Mouse (Mus musculus): ENCODE data around the gene Fabp1. TPM values are rescaled to one million over a fixed set of nuclear protein-coding genes. Genes with fewer than 3 reads are reported as not detected.

Gene Fabp1
- total and polyA plus RNA-seq, 3 experiments, result not detected

- Histone ChIP-seq H3K4me3 (no peak overlapping the region), H3K27me3 (ENCODE audit: control insufficient read depth, insufficient read depth, low read length) (no peaks in the 10 kb centered on the region), H3K79me2 (replicated peaks; ENCODE audit: control insufficient read depth, insufficient read depth, low read length) (no peaks in the 10 kb centered on the region), H3K36me3 (ENCODE audit: control insufficient read depth, insufficient read depth, low read length) (no peaks in the 10 kb centered on the region), H3K9ac (ENCODE audit: low read depth, low read length) (no peak overlapping the region), H3K4me1 (ENCODE audit: control insufficient read depth, insufficient read depth, low read length) (no peaks in the 10 kb centered on the region), H3K27ac (no peak overlapping the region)
- intact Hi-C loops (cut with DNase I), result no loop called here
- no peak for TF ChIP-seq CTCF (IDR thresholded peaks at IDR 0.05)
- no peak for TF ChIP-seq POLR2A (IDR thresholded peaks at IDR 0.05; ENCODE audit: insufficient read depth, low read depth, low read length)
- no peak for TF ChIP-seq EP300 (IDR thresholded peaks at IDR 0.05; ENCODE audit: insufficient read depth, low read depth, low read length)
- WGBS, result 95% methylated on average over 3 of the region's 3 CpGs
- DNase-seq, result no peak
Observed at GRCm38 (mm10) chr6:71212471-71212870, 12.8 kb downstream of the Fabp1 start.

GRCm38 (mm10) chr6:71221501-71221900, 21.9 kb downstream of the Fabp1 start:
- no peak for DNase-seq
- Histone ChIP-seq H3K36me3 (ENCODE audit: control insufficient read depth, insufficient read depth, low read length) (no peaks in the 10 kb centered on the region), H3K4me1 (ENCODE audit: control insufficient read depth, insufficient read depth, low read length) (no peaks in the 10 kb centered on the region; the same call in none of the 2 replicates), H3K27me3 (ENCODE audit: control insufficient read depth, insufficient read depth, low read length) (no peaks in the 10 kb centered on the region), H3K79me2 (replicated peaks; ENCODE audit: control insufficient read depth, insufficient read depth, low read length) (no peaks in the 10 kb centered on the region), H3K4me3 (no peak overlapping the region), H3K9ac (ENCODE audit: low read depth, low read length) (no peak overlapping the region), H3K27ac (no peak overlapping the region)
- intact Hi-C loops (cut with DNase I), result no loop called here
- TF ChIP-seq EP300 (IDR thresholded peaks at IDR 0.05; ENCODE audit: insufficient read depth, low read depth, low read length), result no peak
- TF ChIP-seq POLR2A (IDR thresholded peaks at IDR 0.05; ENCODE audit: insufficient read depth, low read depth, low read length), result no peak
- no peak for TF ChIP-seq CTCF (IDR thresholded peaks at IDR 0.05)
- 71% methylated on average over 4 of the region's 4 CpGs for WGBS

GRCm38 (mm10) chr6:71224184-71224943, 24.7 kb downstream of the Fabp1 start:
- DNase-seq, result no peak

GRCm38 (mm10) chr6:71226544-71226943, 26.9 kb downstream of the Fabp1 start:
- no peak overlapping the region for H3K4me3 ChIP-seq
- intact Hi-C loops (cut with DNase I), result no loop called here
- no peaks in the 10 kb centered on the region; the same call in none of the 2 replicates for H3K4me1 ChIP-seq (ENCODE audit: control insufficient read depth, insufficient read depth, low read length)
- TF ChIP-seq CTCF (IDR thresholded peaks at IDR 0.05) (no peak), POLR2A (IDR thresholded peaks at IDR 0.05; ENCODE audit: insufficient read depth, low read depth, low read length) (no peak), EP300 (IDR thresholded peaks at IDR 0.05; ENCODE audit: insufficient read depth, low read depth, low read length) (no peak)
- DNase-seq, result no peak
- H3K27me3 ChIP-seq (ENCODE audit: control insufficient read depth, insufficient read depth, low read length), result no peaks in the 10 kb centered on the region
- H3K36me3 ChIP-seq (ENCODE audit: control insufficient read depth, insufficient read depth, low read length), result peaks cover 2% of the 10 kb centered on the region
- H3K79me2 ChIP-seq (replicated peaks; ENCODE audit: control insufficient read depth, insufficient read depth, low read length), result no peaks in the 10 kb centered on the region
- no peak overlapping the region for H3K9ac ChIP-seq (ENCODE audit: low read depth, low read length)
- WGBS, result 44% methylated on average over 6 of the region's 6 CpGs
- H3K27ac ChIP-seq, result no peak overlapping the region

More at GRCm38 (mm10) chr6:71224184-71224943, 24.7 kb downstream of the Fabp1 start:
- Histone ChIP-seq H3K4me1 (ENCODE audit: control insufficient read depth, insufficient read depth, low read length) (no peaks in the 10 kb centered on the region; the same call in none of the 2 replicates), H3K27me3 (ENCODE audit: control insufficient read depth, insufficient read depth, low read length) (no peaks in the 10 kb centered on the region), H3K79me2 (replicated peaks; ENCODE audit: control insufficient read depth, insufficient read depth, low read length) (no peaks in the 10 kb centered on the region), H3K36me3 (ENCODE audit: control insufficient read depth, insufficient read depth, low read length) (peaks cover 2% of the 10 kb centered on the region; the same call in 1 of the 2 replicates), H3K27ac (no peak overlapping the region), H3K4me3 (no peak overlapping the region), H3K9ac (ENCODE audit: low read depth, low read length) (no peak overlapping the region)
- intact Hi-C loops (cut with DNase I), result no loop called here
- TF ChIP-seq POLR2A (IDR thresholded peaks at IDR 0.05; ENCODE audit: insufficient read depth, low read depth, low read length) (no peak), EP300 (IDR thresholded peaks at IDR 0.05; ENCODE audit: insufficient read depth, low read depth, low read length) (no peak), CTCF (IDR thresholded peaks at IDR 0.05) (no peak)
- WGBS, result 39% methylated on average over 3 of the region's 3 CpGs

- Histone ChIP-seq H3K36me3 (ENCODE audit: control insufficient read depth, insufficient read depth, low read length) (peaks cover 2% of the 10 kb centered on the region), H3K27me3 (ENCODE audit: control insufficient read depth, insufficient read depth, low read length) (no peaks in the 10 kb centered on the region)
- intact Hi-C loops (cut with DNase I), result no loop called here
Observed at GRCm38 (mm10) chr6:71227157-71227770, 27.6 kb downstream of the Fabp1 start.

GRCm38 (mm10) chr6:71235121-71235520, 35.5 kb downstream of the Fabp1 start:
- peaks cover 2% of the 10 kb centered on the region; the same call in 1 of the 2 replicates for H3K4me1 ChIP-seq (ENCODE audit: control insufficient read depth, insufficient read depth, low read length)
- peaks cover 3% of the 10 kb centered on the region; the same call in 1 of the 2 replicates for H3K36me3 ChIP-seq (ENCODE audit: control insufficient read depth, insufficient read depth, low read length)
- H3K27ac ChIP-seq, result no peak overlapping the region
- no peak overlapping the region for H3K9ac ChIP-seq (ENCODE audit: low read depth, low read length)
- TF ChIP-seq CTCF (IDR thresholded peaks at IDR 0.05) (no peak), POLR2A (IDR thresholded peaks at IDR 0.05; ENCODE audit: insufficient read depth, low read depth, low read length) (no peak), EP300 (IDR thresholded peaks at IDR 0.05; ENCODE audit: insufficient read depth, low read depth, low read length) (no peak)
- 37% methylated on average over 13 of the region's 13 CpGs for WGBS
- H3K27me3 ChIP-seq (ENCODE audit: control insufficient read depth, insufficient read depth, low read length), result no peaks in the 10 kb centered on the region
- H3K4me3 ChIP-seq, result no peak overlapping the region
- intact Hi-C loops (cut with DNase I), result no loop called here
- no peak for DNase-seq
- H3K79me2 ChIP-seq (replicated peaks; ENCODE audit: control insufficient read depth, insufficient read depth, low read length), result no peaks in the 10 kb centered on the region

More at GRCm38 (mm10) chr6:71227157-71227770, 27.6 kb downstream of the Fabp1 start:
- no peaks in the 10 kb centered on the region for H3K79me2 ChIP-seq (replicated peaks; ENCODE audit: control insufficient read depth, insufficient read depth, low read length)
- WGBS, result 21% methylated on average over 7 of the region's 7 CpGs
- H3K4me1 ChIP-seq (ENCODE audit: control insufficient read depth, insufficient read depth, low read length), result no peaks in the 10 kb centered on the region; the same call in none of the 2 replicates
- TF ChIP-seq EP300 (IDR thresholded peaks at IDR 0.05; ENCODE audit: insufficient read depth, low read depth, low read length), result no peak
- TF ChIP-seq POLR2A (IDR thresholded peaks at IDR 0.05; ENCODE audit: insufficient read depth, low read depth, low read length), result no peak
- TF ChIP-seq CTCF (IDR thresholded peaks at IDR 0.05), result no peak
- no peak overlapping the region for H3K4me3 ChIP-seq
- DNase-seq, result peak in 1 of 2 experiments; percentile 18
- peak overlapping the region; percentile 56 for H3K27ac ChIP-seq
- no peak overlapping the region for H3K9ac ChIP-seq (ENCODE audit: low read depth, low read length)

All from heart, adult 2 months (tissue).